Mouse (Mus musculus) spleen, postnatal 4 days (tissue): Measurements from ENCODE around the gene Dqx1.

ENCODE experiments used
- DNase-seq, 2 experiments: peaks; one replicate each; pipeline ENCODE4 v3.0.0; 2022; ENCODE audit warnings: low spot score in 2 of 2

The Dqx1 gene

DNA sequence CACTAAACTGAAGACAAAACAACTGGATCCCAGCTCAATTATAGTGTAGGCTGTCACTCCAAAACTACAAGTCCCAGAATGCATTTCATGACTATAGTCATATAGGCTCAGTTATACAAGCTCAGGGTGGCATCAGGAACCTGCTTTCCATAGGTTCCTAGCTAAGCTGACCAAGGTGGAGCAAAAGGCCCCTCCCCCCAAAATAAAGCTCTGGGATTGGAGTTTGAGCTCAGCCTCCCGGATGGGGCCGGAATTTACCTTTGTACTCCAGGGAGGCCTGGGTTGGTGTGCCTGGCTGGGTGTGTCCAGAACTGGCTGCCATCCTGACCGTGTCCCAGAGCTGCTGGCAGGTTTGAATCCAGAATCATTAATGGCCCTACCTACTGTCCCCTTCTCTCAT, at the start of gene Dqx1:
Gene Dqx1 (plus strand): TSS at position 55 of the 400 bp plus-strand sequence.
- DNase-seq, result no peak

DNA sequence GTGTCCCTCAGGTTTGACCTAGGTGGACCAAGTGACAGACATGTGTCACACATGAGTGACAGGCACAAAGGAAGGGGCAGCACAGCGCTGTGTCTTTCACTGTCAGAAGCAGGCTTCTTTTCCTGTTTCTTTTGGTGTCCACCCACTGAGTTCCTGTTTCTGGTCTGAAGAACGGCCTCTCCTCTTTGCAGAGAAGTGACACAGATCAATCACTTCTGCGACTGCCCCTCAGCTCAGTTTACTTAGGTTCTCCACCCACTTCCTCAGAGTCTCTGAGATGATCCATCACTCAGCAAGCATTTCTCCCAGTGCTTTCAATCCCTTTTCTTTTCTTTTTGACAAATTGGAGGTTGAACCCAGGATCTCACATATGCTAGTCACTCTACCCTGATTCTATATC, 49.0 kb upstream of the Dqx1 start:
- DNase-seq, result peak in 1 of 2 experiments; percentile 64

DNA sequence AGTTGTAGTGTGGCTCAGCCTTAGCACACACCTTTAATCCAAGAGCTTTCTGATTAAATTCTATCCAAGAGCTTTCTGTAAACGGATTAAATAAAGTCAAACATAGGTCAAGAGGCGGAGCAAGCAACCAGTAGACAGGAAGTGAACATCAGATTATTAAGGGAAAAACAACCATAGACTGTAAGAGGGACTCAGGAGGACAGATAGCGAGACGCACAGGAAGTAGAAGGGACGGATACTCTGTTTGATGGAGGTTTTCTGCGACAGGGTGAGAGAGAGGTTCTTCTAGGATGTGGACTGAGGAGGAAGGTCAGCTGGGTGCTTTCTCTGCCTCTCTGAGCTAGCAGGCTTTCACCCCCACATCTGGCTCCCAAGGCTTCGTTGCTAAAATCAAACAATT, 47.6 kb upstream of the Dqx1 start:
- peak in 1 of 2 experiments; percentile 65 for DNase-seq

DNA sequence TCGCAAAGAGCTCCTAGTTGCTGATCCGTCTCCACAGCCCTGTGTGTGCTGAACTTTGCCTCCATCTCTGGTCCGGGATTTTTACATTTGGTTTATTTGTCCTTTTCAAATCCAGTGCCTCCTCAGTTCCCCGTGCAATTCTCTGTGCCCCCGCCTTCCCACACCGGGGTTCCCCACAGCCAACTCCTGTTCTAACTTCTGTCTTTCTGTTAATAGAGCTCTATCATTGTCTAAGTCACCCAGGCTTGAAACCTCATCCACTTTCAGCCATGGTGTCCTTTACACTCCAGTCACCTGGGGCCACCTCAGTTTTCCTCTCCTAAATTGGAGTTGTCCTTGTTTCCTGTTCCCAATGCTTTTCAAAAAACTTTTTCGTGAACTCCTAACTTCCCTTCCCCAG, 46.4 kb upstream of the Dqx1 start:
- DNase-seq, result no peak

DNA sequence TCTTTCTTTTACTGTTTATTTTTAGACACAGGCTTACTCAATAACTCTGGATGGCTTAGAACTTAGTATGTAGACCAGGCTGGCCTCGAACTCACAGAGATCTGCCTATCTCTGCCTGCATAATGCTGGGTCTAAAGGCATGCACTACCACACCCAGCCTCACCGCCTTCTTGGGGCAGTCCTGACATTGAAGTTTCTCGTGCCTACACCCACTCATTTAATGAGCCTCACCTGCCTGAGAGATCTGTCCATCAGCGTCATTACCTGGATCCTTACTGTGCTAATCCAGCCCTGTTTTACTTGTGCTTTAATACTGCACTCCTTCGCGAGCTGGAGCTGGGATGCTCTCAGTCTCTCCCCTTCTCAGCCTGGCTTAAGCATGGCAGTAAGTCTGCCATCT, 45.9 kb upstream of the Dqx1 start:
- DNase-seq, result no peak

DNA sequence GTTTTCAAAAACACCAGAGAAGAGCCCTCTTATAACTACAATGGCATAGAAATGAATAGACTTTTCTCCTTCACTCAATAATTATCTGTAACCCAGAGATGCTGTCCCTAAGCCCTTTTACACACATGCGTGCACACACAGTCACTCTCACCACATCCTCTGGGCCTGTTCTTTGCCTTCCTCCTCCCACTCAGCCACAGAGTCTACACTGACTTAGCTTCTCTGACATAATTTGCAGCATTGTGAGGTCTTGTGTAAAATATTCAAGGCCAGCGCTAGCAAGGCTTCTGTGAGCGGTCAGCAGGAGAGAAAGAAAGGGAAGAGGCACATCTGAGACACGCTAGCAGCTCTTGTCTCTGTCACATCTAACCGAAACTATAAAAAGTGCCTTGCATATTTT, 44.2 kb upstream of the Dqx1 start:
- peak in 1 of 2 experiments; percentile 39 for DNase-seq

DNA sequence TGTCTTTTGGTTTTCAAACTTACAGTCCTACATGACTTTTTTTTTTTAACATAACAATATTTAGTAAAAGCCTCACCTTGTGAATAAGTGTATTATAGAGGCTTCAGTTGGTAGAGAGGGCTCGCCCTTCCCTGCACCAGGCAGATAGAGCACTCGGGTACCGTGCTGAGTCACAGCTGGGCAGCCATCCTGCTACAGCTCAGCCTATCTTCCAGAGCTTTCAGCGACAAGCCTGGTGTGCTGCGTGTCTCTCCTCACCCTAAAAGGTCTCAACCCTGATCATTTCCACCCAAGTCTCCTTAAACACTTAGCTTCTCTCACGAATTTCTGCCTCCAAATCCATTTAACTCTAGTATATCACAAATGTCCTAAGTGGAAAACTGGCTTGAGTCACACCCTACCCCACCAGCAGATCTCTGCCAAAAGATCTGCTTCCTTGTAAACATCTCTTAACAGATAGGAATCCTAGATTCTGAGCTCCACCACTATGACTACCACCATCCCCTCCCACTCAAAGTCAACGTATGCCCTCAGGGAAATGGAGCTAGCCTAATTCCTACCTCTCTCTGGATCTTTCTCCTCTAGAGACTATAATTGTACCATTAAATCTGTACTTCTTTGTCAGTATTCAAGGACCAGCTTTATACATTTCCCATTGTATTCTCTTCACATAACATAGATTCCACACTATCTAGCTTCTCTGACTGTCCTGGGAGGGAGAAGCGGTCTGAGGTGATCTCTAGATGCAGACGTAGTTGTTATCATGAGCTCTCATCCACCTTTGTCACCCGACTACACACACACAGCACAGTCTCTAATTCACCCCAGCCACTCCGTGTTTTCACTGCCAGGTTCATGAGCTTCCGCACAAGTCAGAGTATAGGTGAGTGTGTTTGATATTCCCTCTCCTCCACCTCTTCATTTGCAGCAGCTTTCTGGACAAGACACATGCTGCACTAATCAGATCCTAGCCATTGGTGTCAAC, 42.9 kb upstream of the Dqx1 start:
- DNase-seq, result peak; percentile 78 to 81

DNA sequence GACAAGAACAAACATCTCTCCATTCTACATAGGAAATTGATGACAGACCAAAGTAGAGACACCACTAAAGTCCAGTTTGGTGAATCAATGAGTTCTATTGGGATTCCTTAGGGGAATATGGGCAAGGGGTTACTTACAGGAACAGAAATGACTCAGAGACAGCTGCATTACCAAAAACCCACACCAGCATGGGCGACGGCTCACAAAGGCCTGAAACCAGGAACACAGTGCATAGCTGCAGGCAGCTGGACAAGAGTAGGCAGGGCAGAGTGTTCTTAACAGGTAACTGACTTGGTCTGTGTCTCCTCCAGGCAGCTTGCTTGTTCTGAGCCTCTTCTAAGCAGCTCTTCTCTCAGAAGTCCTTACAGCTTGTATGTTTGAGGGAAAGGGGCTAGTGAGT, 41.9 kb upstream of the Dqx1 start:
- no peak for DNase-seq

DNA sequence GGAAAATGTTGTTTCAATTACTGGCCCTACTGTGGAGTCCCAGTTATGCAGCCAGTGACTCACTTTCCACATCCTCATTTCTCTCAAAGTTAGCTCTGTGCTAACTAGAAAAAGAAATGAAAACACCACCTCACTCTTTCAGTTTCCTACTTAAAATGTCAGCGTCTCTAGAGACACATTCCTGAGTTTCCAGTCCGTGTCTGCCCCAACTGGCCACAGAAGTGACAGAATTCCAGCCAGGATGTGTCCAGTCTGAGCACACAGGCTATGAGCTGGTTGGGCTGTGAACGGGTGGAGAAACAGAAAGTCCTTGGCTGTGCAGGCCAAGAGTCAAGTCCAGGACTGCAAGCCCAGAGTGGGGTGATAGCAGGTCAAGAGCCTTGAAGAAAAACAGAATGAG, 40.5 kb upstream of the Dqx1 start:
- no peak for DNase-seq

DNA sequence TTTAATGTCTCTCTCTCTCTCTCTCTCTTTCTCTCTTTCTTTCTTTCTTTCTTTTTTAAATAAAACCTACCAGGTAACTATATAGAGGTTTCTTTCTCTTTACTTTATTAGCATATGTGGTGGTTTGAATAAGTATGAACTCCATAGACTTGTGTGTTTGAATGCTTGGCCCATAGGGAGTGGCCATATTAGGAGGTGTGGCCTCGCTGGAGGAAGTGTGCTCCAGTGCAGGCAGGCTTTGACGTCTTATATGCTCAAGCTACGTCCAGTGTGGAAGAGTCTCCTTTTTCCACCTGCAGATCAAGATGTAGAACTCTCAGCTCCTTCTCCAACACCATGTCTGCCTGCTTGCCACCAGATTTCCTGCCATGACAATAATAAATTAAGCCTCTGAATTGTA, 38.6 kb upstream of the Dqx1 start:
- no peak for DNase-seq

DNA sequence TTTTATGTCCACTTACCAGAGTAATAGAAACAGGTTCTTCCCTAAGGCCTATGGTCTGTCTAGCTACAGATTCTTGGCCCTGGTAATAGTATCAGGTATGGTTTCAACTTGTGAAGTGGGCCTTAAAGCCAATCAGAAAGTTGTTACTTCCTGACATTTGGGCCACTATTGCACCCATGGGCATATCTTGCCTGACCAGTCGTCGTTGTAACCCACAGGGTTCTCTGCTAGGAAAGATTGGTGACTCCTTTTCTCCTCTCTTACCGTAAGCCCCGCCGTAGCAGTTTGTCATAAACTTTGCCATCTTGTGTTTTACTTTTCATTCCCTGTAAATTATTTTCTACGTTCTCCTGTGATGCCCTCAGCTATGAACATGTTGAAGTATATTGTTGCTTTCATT, 37.5 kb upstream of the Dqx1 start:
- peak in 1 of 2 experiments; percentile 50 for DNase-seq

DNA sequence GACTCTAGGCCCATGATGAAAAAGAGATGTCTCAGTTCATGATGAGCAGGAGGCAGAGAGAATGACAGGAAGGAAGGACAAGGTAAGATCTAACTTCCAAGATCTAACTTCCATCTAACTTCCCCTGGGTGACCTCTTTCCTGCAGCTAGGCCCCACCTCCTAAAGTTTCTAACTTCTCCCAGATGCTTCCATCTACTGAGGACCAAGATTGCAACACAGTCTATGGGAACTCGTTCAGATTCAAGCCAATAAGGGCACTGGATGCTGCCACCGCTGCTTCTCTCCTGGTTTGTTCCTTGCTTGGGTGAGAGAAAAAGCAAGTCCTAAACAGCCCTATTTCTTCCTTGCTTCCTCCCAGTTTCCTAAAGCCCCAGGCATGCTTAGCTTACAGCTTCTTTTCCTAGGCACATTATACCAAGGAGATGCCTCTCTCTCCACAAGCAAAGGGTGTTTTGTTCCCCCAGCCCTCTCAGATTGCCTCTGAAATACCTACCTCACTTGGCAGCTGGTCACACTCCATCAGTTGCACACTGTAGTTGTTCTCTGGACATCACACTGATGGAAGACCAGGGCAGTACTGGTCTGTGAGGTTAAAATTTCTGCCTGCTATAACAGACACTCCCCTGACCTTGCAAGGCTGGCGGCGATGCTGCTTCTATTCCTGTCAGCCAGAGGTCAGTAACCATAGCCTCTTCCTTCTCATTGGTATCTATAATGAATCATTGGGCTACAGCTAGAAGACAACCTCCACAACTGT, 36.6 kb upstream of the Dqx1 start:
- DNase-seq, result no peak

DNA sequence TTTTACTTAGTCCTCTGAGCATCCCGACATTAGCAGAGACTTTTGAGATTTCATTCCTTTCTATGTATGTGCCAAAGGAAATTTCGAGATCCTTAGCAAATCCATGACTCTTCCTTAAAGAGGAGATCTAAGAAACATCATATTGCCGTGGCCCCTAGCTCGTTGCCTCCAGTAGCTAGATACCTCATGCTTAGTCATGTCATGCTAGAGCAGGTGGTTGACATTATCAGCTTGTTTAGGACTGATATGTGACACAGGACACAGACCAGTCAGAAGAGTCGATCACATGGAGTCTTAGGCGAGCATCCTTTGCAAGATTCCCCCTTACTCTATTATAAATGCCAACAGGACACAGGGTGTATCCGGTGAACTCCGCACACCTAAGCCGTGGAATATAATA, 34.6 kb upstream of the Dqx1 start:
- DNase-seq, result no peak

DNA sequence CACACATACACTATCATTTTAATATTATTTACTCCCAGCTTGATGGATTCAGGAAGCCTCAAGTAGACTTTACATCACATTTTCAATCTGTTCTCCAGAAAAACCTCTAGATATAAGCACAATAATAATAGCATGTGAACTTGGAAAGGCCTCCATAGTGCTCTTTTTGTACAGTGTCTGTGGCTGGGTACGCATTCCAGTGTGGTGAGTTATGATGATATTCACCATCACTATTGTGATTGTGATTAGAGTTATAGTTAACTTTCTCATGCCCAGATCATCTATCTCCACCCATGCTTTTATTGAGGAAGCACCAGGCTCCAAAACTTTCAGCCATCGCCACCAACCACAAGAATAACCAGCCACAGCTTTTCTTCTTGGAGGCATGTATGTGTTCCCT, 33.9 kb upstream of the Dqx1 start:
- DNase-seq, result no peak

DNA sequence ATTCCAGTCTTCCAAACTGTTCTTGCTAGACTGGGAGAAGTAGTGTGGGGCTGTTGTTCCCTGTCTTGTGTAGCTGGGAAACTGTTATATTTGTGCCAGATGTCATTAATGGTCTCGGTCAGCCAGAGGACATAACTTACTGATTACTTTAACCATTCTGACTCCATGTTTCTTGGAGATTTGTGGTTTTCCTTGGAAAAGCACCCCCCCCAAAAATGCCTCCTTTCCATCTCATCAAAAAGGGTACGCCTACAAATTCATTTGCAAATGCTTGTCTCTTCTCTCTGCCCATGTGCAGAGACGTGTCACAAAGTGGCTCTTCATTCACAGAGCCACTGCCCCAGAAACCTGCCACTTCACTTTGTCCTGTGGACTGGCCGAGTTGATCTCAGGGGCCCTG, 33.2 kb upstream of the Dqx1 start:
- DNase-seq, result no peak

DNA sequence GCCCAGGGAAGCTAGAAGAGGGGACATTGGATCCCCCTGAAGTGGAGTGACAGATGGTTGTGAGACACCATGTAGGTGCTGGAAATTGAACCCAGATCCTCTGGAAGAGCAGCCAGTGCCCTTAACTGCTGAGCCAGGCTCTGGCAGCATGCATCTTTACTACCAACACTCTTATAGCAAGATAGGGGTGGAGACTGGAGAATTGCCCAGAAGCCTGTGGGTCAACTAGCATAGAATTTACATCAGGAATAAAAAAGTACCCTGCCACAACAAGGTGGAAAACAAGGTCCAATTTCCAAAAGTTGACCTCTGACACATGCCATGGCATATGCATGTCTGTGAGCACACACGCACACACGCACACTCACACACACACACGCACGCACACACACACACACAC, 32.4 kb upstream of the Dqx1 start:
- DNase-seq, result no peak

DNA sequence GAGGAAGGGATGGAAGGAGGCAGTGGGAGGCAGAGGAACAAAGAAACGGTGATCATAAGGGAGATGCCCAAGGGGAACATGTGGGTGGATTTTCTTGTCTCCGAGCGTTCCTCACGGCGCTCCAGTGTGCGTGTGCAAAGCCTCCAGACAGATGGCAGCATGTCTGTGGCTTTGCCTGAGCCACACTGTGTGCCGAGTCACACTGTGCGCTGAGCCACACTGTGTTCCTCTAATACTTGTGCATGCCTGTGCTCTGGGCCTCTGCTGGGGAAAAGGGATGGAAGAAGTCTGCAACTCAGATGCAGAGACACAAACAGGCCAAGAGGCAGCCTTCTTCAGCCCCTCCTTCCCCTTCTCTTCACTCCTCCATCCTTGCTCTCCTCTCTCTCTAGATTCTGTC, 30.4 kb upstream of the Dqx1 start:
- no peak for DNase-seq

DNA sequence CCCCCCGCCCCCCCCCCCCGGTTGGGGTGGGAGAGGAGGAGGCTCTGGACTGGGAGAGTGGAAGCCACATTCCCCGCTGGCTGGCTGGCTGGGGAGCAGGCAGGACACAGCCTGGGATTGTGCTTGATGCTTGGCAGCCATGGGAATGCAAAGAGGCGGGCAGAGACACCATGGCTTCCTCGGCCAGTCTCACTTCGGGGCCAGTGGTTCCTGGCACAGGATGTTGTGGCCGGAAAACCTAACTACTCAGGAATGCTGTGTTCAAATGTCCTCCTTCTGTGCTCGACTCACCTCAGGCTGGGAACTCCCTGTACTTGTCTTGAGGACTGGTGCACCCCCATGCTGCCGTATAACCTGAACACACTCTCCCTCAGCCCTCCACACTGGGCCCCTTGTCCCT, 29.9 kb upstream of the Dqx1 start:
- no peak for DNase-seq

DNA sequence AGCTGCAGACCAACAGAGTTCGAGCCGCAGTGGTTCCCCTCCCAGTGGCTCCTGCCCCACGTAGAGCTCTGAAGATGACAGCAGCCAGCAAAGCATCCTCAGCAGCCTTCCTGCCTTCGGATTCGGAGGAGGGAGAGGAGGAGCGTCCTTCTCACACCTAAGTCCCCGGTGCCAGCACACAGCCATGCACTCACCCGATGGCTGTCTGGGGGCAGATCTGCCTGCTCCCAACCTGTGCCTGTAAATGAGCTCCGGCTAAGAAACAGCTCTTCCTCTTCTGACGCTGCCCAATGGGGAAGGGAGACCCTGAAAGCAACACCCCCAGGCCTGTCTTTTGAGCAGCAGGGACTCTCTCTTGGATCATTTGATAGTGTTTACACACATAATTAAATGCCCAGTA, 27.9 kb upstream of the Dqx1 start:
- no peak for DNase-seq

DNA sequence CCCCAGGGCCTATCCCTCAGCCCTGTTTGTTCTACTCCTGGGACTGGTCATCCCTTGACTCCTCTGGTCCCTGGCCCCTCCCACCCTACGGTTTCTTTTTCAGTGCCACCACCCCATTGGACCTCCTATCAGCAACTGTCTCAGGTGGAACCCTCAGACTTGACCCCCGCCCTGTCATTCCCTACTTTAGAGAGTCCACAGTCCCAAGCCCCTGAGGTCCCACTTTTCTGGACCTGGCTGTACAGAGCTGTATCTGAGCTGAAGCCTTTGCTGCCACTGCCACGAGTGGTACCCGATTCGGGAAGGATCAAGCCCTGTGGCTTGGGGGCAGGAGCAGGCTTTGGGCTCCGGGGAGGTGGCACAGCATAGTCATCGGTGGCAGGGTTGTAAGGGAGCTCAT, 26.5 kb upstream of the Dqx1 start:
- DNase-seq, result no peak

DNA sequence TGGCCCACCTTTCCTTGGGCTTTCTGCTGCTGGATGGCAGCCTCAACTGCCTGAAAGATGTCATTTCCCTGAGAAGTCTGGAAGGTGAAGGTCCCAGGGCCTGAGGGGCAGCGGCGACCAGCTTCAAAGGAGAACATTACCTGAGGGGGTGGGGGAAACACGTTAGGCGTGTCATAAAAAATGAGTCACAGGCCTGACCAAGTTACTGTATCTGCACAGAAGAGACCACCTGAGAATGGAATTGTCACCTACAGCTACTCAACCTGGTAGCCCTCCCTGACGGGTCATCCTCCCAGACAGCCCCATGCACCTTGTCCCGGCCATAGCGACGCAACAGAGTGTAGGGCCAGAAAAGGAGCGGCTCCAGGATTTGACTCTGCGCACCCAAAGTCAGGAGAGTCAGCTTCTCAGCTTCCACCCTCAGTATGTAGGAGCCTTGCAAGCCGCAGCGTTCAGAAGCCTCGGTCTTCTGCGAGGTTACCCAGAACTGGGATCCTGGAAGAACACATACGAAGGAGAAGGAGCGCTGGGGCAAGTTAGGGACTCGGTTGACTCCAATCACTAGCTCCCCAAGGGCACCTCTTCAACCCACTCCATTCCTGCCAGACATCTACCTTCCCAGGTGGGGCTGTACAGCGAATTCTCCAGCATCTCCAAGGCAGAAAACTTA, 25.6 kb upstream of the Dqx1 start:
- DNase-seq, result no peak

DNA sequence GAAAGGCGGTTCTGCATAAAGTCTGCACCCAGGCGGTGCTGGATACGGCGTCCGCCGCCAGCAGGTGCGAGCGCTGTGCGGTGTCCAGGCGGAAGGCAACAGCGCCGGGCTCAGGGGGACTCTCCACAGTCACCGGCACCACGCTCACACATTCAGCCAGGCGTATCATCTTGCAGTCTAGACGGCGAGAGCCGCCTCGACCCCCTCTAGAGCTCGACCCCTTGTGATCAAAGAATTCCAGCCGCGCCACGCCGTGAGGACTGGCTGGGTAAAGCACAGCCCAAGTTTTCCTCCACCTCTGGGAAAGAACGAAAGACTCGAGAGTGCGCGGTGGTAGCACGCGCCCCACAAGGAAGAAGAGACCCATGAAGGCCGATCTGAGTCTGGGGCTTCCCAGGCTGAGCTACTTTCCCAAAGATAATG, 24.9 kb upstream of the Dqx1 start:
- DNase-seq, result peak; percentile 66 to 86
